Mouse (Mus musculus) granulocyte monocyte progenitor cell, adult 5-6 weeks (primary cell): ENCODE results near the gene Ikbke. TPM values are rescaled to one million over a fixed set of nuclear protein-coding genes. Genes with fewer than 3 reads are reported as not detected.

Source experiments
- ATAC-seq: replicated peaks from 2 replicates; pipeline ENCODE4 v1.8.0; 2016; ENCODE audit warnings: mild to moderate bottlenecking, moderate TSS enrichment, inconsistent platforms; ENCODE audit not compliant: poor library complexity, severe bottlenecking
- total RNA-seq, 2 experiments: library from RNA; stranded (forward) in 1 of 2; stranded (reverse) in 1 of 2; fragments of 200-712, 200-1000 nt in 1 of 2; fragments of >200 nt in 1 of 2; fragmentation: Nextera tagmentation in 1 of 2; gene quantifications; 2 replicates each; pipeline ENCODE4 v1.2.3; 2014 to 2017

Ikbke gene
- total RNA-seq, 2 experiments from 2014 or later: 31.7 to 57.9 TPM

- ATAC-seq: peak; percentile 1; the same call in 1 of the 2 replicates
Measured at GRCm38 (mm10) chr1:131244536-131245088, 34.8 kb downstream of the Ikbke start.

GRCm38 (mm10) chr1:131242956-131243355 is 36.5 kb downstream of the Ikbke start:
- no peak for ATAC-seq

GRCm38 (mm10) chr1:131239576-131240193 is 39.7 kb downstream of the Ikbke start:
- no peak for ATAC-seq

GRCm38 (mm10) chr1:131238931-131239381 is 40.5 kb downstream of the Ikbke start:
- no peak for ATAC-seq

GRCm38 (mm10) chr1:131236077-131236476 is 43.3 kb downstream of the Ikbke start:
- ATAC-seq: 0 out of 2 replicates have a peak, but pooled peaks have one; percentile 21

- ATAC-seq: no peak
Measured at GRCm38 (mm10) chr1:131233527-131233926, 45.9 kb downstream of the Ikbke start.

- no peak for ATAC-seq
Measured at GRCm38 (mm10) chr1:131228659-131229058, 50.7 kb downstream of the Ikbke start.

GRCm38 (mm10) chr1:131228225-131228624 is 51.2 kb downstream of the Ikbke start:
- no peak for ATAC-seq

- no peak for ATAC-seq
Measured at GRCm38 (mm10) chr1:131224848-131225471, 54.4 kb downstream of the Ikbke start.

- no peak for ATAC-seq
Measured at GRCm38 (mm10) chr1:131223345-131223744, 56.1 kb downstream of the Ikbke start.

GRCm38 (mm10) chr1:131221822-131222590 is 57.4 kb downstream of the Ikbke start:
- ATAC-seq: no peak

- peak; percentile 83 for ATAC-seq
Measured at GRCm38 (mm10) chr1:131218933-131219332, 60.5 kb downstream of the Ikbke start.

GRCm38 (mm10) chr1:131213361-131213760 is 66.0 kb downstream of the Ikbke start:
- no peak for ATAC-seq

- ATAC-seq: peak; percentile 68
Measured at GRCm38 (mm10) chr1:131212956-131213355, 66.5 kb downstream of the Ikbke start.

- ATAC-seq: no peak
Measured at GRCm38 (mm10) chr1:131211655-131212054, 67.8 kb downstream of the Ikbke start.

- ATAC-seq: peak; percentile 55
Measured at GRCm38 (mm10) chr1:131209971-131210426, 69.4 kb downstream of the Ikbke start.

GRCm38 (mm10) chr1:131208800-131209199 is 70.6 kb downstream of the Ikbke start:
- no peak for ATAC-seq

GRCm38 (mm10) chr1:131208081-131208480 is 71.3 kb downstream of the Ikbke start:
- no peak for ATAC-seq

- ATAC-seq: peak; percentile 77
Measured at GRCm38 (mm10) chr1:131207531-131207930, 71.9 kb downstream of the Ikbke start.

GRCm38 (mm10) chr1:131206342-131206741 is 73.1 kb downstream of the Ikbke start:
- no peak for ATAC-seq

- no peak for ATAC-seq
Measured at GRCm38 (mm10) chr1:131204461-131204860, 74.9 kb downstream of the Ikbke start.
